Mouse (Mus musculus) hindbrain, embryonic 14.5 days (tissue): ENCODE data around the gene Ect2l. TPM values are rescaled to one million over a fixed set of nuclear protein-coding genes. Genes with fewer than 3 reads are reported as not detected.

Experiments used
- ATAC-seq: fragments of 200-750 bp; cut with Nextera tagmentation; 2 replicates; pipeline ENCODE4 v1.8.0; 2017; ENCODE audit warnings: moderate number of reproducible peaks, mild to moderate bottlenecking, moderate TSS enrichment, moderate library complexity; ENCODE audit not compliant: low FRiP score
- DNase-seq: peaks from one replicate; pipeline ENCODE4 v3.0.0-alpha.2; 2015; ENCODE audit warnings: low spot score
- H3K27ac ChIP-seq: fragments of 300-500 bp; sonication (generic); 2 replicates; pipeline ENCODE4 v1.5.1; 2014; ENCODE audit warnings: mild to moderate bottlenecking, moderate library complexity
- H3K27me3 ChIP-seq: fragments of 300-500 bp; sonication (generic); 2 replicates; pipeline ENCODE4 v1.6.1; 2014; ENCODE audit warnings: mild to moderate bottlenecking, low read length, mixed read lengths; ENCODE audit not compliant: control insufficient read depth, insufficient read depth
- H3K36me3 ChIP-seq: fragments of 300-500 bp; sonication (generic); replicated peaks from 2 replicates; pipeline ENCODE4 v1.6.1; 2014; ENCODE audit not compliant: control insufficient read depth, insufficient read depth
- H3K4me1 ChIP-seq: fragments of 300-500 bp; sonication (generic); replicated peaks from 2 replicates; pipeline ENCODE4 v1.6.1; 2014; ENCODE audit warnings: antibody characterized with exemption, low read length, mixed read lengths; ENCODE audit not compliant: control insufficient read depth, insufficient read depth
- H3K4me2 ChIP-seq: fragments of 300-500 bp; sonication (generic); replicated peaks from 2 replicates; pipeline ENCODE4 v1.6.1; 2014; ENCODE audit warnings: mild to moderate bottlenecking, moderate library complexity
- H3K4me3 ChIP-seq: fragments of 300-500 bp; sonication (generic); replicated peaks from 2 replicates; pipeline ENCODE4 v1.5.1; 2014; ENCODE audit warnings: mild to moderate bottlenecking, low read length
- H3K9ac ChIP-seq: fragments of 300-500 bp; sonication (generic); 2 replicates; pipeline ENCODE4 v1.6.1; 2014
- H3K9me3 ChIP-seq: fragments of 300-500 bp; sonication (generic); 2 replicates; pipeline ENCODE4 v1.6.1; 2016; ENCODE audit warnings: low read length; ENCODE audit not compliant: control insufficient read depth
- WGBS: fragments of 180-500 bp; shearing (Covaris S2); extraction: QIAGEN DNeasy Blood & Tissue Kit; methylation state at CpG from one replicate; pipeline ENCODE4 v1.1.7; 2014; 5-methylcytosine and 5-hydroxymethylcytosine counted together
- polyA plus RNA-seq: library from polyadenylated mRNA; unstranded; fragments of >200 nt; fragmentation: Nextera tagmentation; extraction: Ambion mirVana; gene quantifications from 2 replicates; pipeline ENCODE4 v1.2.1, GENCODE M21; 2014

The Ect2l gene
- polyA plus RNA-seq, 1 experiment from 2014 or later, result 0.51 TPM

DNA sequence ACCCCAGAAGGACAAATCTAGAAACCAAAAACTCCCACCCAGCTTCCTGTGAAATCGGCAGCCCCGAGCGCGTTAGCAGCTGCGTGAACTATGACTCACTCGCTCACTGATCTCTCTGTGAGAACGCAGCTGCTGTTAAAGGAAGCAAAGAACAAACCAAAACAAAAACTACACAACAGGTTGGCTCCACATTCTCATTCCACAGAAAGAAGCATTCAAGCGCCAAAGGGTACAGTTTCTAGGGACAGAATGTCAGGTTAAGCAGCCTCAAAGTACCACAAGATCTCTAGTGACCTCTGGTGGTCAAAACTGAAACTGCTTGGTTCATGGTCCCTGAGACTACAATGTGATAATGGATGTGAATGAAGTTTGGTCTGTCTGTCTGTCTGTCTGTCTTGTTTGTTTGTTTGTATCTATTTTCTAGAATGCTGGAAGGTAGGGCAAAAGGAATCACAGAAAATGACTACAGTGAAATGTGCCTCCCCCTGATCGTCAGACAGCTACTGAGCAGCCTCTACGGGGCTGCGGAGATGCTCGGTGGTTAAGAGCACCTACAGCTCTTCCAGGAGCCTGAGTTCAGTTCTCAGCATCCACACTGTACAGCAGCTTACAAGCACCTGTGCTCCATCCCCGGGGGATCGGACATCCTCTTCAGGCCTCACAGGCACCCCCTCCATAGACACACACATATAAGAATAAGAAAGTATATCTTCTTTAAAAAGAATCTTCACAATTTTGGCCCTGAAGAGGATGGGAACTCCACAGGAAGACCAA, 13.3 kb downstream of the Ect2l start:
- Histone ChIP-seq H3K36me3 (no peaks in the 10 kb centered on the region), H3K27ac (no peak overlapping the region), H3K27me3 (no peaks in the 10 kb centered on the region), H3K9ac (no peak overlapping the region), H3K4me2 (peak overlapping the region; percentile 33), H3K9me3 (no peaks in the 10 kb centered on the region), H3K4me3 (no peak overlapping the region), H3K4me1 (no peaks in the 10 kb centered on the region)
- ATAC-seq, result peak; percentile 62; the same call in 1 of the 2 replicates
- DNase-seq, result peak; percentile 90
- 65% methylated on average over 14 of the region's 14 CpGs for WGBS

- Histone ChIP-seq H3K4me2 (no peak overlapping the region), H3K27me3 (no peaks in the 10 kb centered on the region), H3K9me3 (no peaks in the 10 kb centered on the region), H3K4me1 (no peaks in the 10 kb centered on the region), H3K36me3 (no peaks in the 10 kb centered on the region), H3K27ac (no peak overlapping the region), H3K4me3 (no peak overlapping the region), H3K9ac (no peak overlapping the region)
- no peak for DNase-seq
- WGBS, result 67% methylated on average over 14 of the region's 14 CpGs
- ATAC-seq, result no peak
These were observed 16.0 kb downstream of the Ect2l start for GRCm38 (mm10) chr10:18194737-18195141.

DNA sequence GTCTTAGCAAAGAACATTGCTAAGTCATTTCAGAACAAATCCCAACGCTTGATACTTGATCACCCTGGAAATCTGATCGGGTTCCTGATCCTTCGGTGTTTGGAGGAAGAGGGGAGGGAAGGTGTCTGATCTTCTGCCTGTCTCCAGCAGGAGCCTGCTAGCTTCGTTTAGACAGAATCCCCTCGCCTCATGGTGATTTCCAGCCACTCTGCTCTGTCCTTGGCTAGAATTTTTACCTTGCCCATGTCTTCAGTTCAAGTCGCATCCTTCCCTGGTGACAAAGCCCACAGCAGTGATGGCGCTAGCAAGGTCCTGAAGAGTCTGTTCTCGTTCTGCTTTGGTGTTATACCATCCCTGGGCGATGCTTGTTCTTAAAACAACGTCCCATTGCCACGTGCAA, 16.5 kb downstream of the Ect2l start:
- ATAC-seq, result no peak
- Histone ChIP-seq H3K9me3 (no peaks in the 10 kb centered on the region), H3K27me3 (no peaks in the 10 kb centered on the region), H3K9ac (no peak overlapping the region), H3K36me3 (no peaks in the 10 kb centered on the region), H3K4me3 (no peak overlapping the region), H3K4me2 (no peak overlapping the region), H3K27ac (no peak overlapping the region), H3K4me1 (no peaks in the 10 kb centered on the region)
- DNase-seq, result no peak
- WGBS, result 85% methylated on average over 11 of the region's 11 CpGs

DNA sequence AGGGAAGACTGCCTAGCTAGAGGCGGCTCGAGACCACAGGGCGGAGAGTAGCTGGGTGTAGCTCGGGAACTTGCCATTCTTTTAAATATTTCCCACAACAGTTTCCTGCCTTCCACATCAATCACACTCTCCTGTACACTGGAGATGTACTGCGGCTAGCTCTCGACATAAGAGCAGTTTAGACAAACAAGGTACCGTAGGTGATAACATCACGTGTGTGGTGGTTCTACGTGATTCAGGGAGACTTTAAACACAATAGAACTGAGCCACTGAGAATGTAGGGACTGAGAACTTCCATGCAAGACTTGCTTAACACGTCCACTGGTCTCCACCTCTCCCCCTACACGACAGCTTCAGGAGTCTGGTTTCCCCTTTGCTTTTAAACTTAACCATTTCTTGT, 17.5 kb downstream of the Ect2l start:
- no peak for ATAC-seq
- Histone ChIP-seq H3K9ac (no peak overlapping the region), H3K4me3 (no peak overlapping the region), H3K9me3 (no peaks in the 10 kb centered on the region), H3K4me2 (no peak overlapping the region), H3K27me3 (no peaks in the 10 kb centered on the region), H3K27ac (no peak overlapping the region), H3K36me3 (no peaks in the 10 kb centered on the region), H3K4me1 (no peaks in the 10 kb centered on the region)
- DNase-seq, result no peak
- WGBS, result 88% methylated on average over 11 of the region's 11 CpGs

DNA sequence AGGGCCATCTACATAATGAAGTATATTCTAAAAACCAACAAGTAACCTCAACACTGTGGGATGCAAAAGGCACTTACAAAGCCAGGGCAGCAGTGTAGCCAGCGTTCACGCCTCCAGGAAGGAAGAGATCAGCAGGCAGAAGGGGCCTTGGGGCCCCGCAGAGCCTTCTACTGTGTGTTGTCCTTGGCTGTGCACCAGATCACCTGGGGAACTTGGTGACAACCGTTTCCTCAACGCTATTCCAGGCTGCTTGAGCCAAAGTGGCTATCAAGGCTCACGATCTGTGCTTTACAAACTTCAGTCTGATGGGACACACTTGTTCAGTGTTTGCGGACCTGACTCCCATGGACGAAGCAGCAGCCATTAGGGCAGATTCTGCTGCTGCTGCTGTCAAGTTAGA, 19.0 kb downstream of the Ect2l start:
- Histone ChIP-seq H3K9me3 (no peaks in the 10 kb centered on the region), H3K27me3 (no peaks in the 10 kb centered on the region), H3K36me3 (no peaks in the 10 kb centered on the region), H3K4me3 (no peak overlapping the region), H3K4me1 (no peaks in the 10 kb centered on the region), H3K4me2 (no peak overlapping the region), H3K27ac (no peak overlapping the region), H3K9ac (no peak overlapping the region)
- ATAC-seq, result no peak
- DNase-seq, result no peak
- WGBS, result 64% methylated on average over 8 of the region's 8 CpGs

DNA sequence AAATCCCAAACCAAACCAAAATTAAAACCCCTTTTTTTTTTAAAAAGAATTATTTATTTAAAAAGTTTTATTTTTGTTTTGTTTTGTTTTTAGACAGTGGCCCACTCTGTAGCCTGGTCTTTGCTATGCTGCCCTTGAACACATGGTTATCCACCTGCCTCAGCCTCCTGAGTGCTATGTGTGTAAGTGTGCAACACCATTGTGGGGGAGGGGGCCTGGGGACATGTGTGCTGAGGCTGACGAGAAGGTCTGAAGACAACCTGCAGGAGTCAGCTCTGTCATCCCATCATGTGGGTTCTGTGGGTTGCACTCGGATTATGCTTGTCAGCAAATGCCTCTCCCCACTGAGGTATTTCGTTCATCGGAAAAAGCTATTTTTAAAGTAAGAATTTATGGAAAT, 21.2 kb downstream of the Ect2l start:
- ATAC-seq, result no peak
- H3K27ac ChIP-seq, result no peak overlapping the region
- DNase-seq, result no peak
- H3K4me3 ChIP-seq, result no peak overlapping the region
- no peaks in the 10 kb centered on the region for H3K27me3 ChIP-seq
- 83% methylated on average over 4 of the region's 4 CpGs for WGBS
- H3K9ac ChIP-seq, result no peak overlapping the region
- H3K36me3 ChIP-seq, result no peaks in the 10 kb centered on the region
- no peaks in the 10 kb centered on the region for H3K4me1 ChIP-seq
- no peak overlapping the region for H3K4me2 ChIP-seq
- H3K9me3 ChIP-seq, result no peaks in the 10 kb centered on the region

DNA sequence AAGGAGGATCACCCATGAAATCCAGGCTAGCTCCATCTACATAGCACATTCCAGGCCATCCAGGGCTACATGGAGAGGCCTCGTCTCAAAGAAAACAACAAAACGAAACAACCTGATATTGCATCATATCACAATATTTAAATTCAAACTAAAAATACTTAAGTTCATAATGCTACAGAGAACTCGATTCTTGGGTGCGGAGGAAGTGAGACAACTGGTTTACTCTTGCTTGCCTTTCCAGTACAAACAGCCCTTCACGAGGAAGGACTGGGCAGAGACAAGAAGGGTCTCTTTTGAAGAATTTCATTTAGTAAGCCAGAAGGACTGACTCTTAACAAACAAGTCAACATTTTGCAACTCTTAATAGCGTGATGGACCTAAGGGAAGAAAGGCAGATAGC, 22.1 kb downstream of the Ect2l start:
- ATAC-seq (no peak), DNase-seq (no peak)
- no peaks in the 10 kb centered on the region for H3K9me3 ChIP-seq
- no peak overlapping the region for H3K4me2 ChIP-seq
- no peaks in the 10 kb centered on the region for H3K27me3 ChIP-seq
- no peak overlapping the region for H3K27ac ChIP-seq
- H3K4me3 ChIP-seq, result no peak overlapping the region
- H3K9ac ChIP-seq, result no peak overlapping the region
- no peaks in the 10 kb centered on the region for H3K4me1 ChIP-seq
- H3K36me3 ChIP-seq, result no peaks in the 10 kb centered on the region
- WGBS, result 91% methylated on average over 6 of the region's 6 CpGs

- 80% methylated on average over 5 of the region's 5 CpGs for WGBS
- DNase-seq, result no peak
- H3K36me3 ChIP-seq, result no peaks in the 10 kb centered on the region
- no peak overlapping the region for H3K27ac ChIP-seq
- no peak overlapping the region for H3K4me3 ChIP-seq
- H3K4me2 ChIP-seq, result no peak overlapping the region
- H3K9me3 ChIP-seq, result no peaks in the 10 kb centered on the region
- no peaks in the 10 kb centered on the region for H3K27me3 ChIP-seq
- no peak for ATAC-seq
- no peak overlapping the region for H3K9ac ChIP-seq
- H3K4me1 ChIP-seq, result no peaks in the 10 kb centered on the region
These were observed 28.4 kb downstream of the Ect2l start for GRCm38 (mm10) chr10:18182246-18182645.

GRCm38 (mm10) chr10:18177304-18177703, 33.4 kb downstream of the Ect2l start:
- H3K36me3 ChIP-seq, result no peaks in the 10 kb centered on the region
- no peak overlapping the region for H3K4me2 ChIP-seq
- H3K27ac ChIP-seq, result no peak overlapping the region
- 78% methylated on average over 2 of the region's 2 CpGs for WGBS
- no peaks in the 10 kb centered on the region for H3K27me3 ChIP-seq
- H3K4me3 ChIP-seq, result no peak overlapping the region
- H3K4me1 ChIP-seq, result no peaks in the 10 kb centered on the region
- no peaks in the 10 kb centered on the region for H3K9me3 ChIP-seq
- DNase-seq (no peak), ATAC-seq (no peak)
- H3K9ac ChIP-seq, result no peak overlapping the region

DNA sequence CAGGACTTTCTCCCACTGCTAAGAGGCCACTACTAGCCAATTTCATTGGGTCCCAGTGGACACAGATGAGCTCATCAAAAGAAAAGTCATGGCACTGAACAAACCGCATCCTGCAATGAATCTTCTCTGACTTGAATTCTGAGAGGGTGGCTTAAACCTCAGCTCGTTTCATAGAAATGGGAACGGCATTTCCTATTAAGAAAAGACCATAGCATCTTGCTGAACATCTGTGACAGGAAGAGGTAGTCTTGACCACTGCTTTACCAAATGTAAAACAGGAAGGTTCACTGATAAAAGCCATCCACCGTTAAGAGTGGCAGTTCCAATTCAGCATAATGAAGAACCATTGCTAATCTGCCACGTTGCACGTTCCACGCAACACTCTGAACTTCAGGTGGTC, 34.0 kb downstream of the Ect2l start:
- H3K27me3 ChIP-seq, result no peaks in the 10 kb centered on the region
- H3K27ac ChIP-seq, result no peak overlapping the region
- DNase-seq (no peak), ATAC-seq (no peak)
- no peak overlapping the region for H3K4me3 ChIP-seq
- no peaks in the 10 kb centered on the region for H3K9me3 ChIP-seq
- H3K4me2 ChIP-seq, result no peak overlapping the region
- H3K36me3 ChIP-seq, result no peaks in the 10 kb centered on the region
- no peak overlapping the region for H3K9ac ChIP-seq
- 94% methylated on average over 7 of the region's 7 CpGs for WGBS
- H3K4me1 ChIP-seq, result no peaks in the 10 kb centered on the region
